Mouse (Mus musculus): Measurements from ENCODE around the gene Msh4.

DNA sequence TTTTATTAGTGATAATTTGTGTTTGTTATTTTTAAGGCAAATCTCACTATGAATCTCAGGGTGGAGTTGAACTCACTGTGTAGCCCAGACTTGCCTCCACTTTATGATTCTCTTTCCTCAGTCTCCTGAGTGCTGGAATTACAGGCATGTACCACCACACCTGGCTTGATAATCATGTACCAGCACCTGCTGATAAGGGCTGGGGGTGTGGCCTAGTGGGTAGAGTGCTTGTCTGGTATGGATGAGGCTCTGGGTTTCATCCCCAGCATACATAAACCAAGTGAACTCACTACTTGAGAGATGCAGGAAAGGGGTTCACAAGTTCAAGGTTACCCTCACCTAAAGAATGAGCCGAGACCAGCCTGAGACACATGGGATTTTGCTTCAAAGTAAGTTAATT lies 4.0 kb downstream of the Msh4 start:
- no peak for TF ChIP-seq CTCF (IDR thresholded peaks at IDR 0.05; ENCODE audit: control insufficient read depth, insufficient read depth, insufficient read length)
- no peak for TF ChIP-seq MAX (IDR thresholded peaks at IDR 0.05)
- no peak for TF ChIP-seq MYOG (IDR thresholded peaks at IDR 0.05; ENCODE audit: control insufficient read depth, extremely low read depth, insufficient read length)
- TF ChIP-seq USF1 (IDR thresholded peaks at IDR 0.05; ENCODE audit: low read depth) = no peak

Data from C2C12 (cell line).